Mouse (Mus musculus) liver, embryonic 14.5 days (tissue): ENCODE measurements around the gene Crim1.

Experiments
- CTCF ChIP-seq: IDR thresholded peaks from 2 replicates; pipeline ENCODE4 v1.5.1; 2016; ENCODE audit warnings: antibody characterized with exemption, low read depth, control low read depth
- EP300 ChIP-seq: IDR thresholded peaks from 2 replicates; pipeline ENCODE4 v1.6.1; 2016; ENCODE audit warnings: antibody characterized with exemption, low read depth

DNA sequence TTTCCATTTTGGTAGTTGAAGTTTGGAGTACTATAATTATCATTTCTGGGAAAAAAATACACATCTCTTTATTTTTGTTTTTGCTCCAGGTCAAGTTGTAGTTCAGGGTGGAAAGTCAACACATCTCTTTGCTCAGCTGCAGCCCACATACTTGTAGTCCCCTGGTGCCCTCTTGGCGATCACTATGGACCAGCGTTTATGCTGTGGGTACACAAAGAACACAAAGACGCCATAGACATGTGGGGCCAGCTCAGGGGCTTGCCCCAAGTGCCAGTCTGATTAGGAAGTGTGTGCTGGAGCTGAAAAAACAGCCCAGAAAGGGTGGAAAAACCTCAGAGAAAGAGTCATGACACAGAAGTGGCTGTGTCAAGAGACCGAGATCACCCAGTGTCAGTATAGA, 68.5 kb downstream of the Crim1 start:
- TF ChIP-seq EP300: no peak
- TF ChIP-seq CTCF: no peak
